Mouse (Mus musculus): ENCODE data around the gene Cldn15. TPM values are rescaled to one million over a fixed set of nuclear protein-coding genes. Genes with fewer than 3 reads are reported as not detected.
"Not testable (repeated sequence)": the region's sequence is repeated elsewhere in the genome, so short reads cannot be mapped to it uniquely, and the experiment has no call there.

Gene Cldn15
- total RNA-seq, 2 experiments from 2014 or later = not detected

- intact Hi-C loops (cut with DNase I) = no loop called here
- DNase-seq (ENCODE audit: low spot score in 2 of 2) = peak in 1 of 2 experiments; percentile 30
These were observed 21.3 kb upstream of the Cldn15 start for GRCm38 (mm10) chr5:136945084-136945483.

- intact Hi-C loops (cut with DNase I) = no loop called here
- no peak for DNase-seq (ENCODE audit: low spot score in 2 of 2)
These were observed 18.5 kb upstream of the Cldn15 start for GRCm38 (mm10) chr5:136947874-136948273.

- intact Hi-C loops (cut with DNase I); DNase-seq (ENCODE audit: low spot score in 2 of 2): not testable (repeated sequence)
These were observed 16.7 kb upstream of the Cldn15 start for GRCm38 (mm10) chr5:136949551-136950336.

GRCm38 (mm10) chr5:136950521-136950920 lies 15.9 kb upstream of the Cldn15 start:
- intact Hi-C loops (cut with DNase I) = no loop called here
- DNase-seq (ENCODE audit: low spot score in 2 of 2) = no peak

- intact Hi-C loops (cut with DNase I) = no loop called here
- DNase-seq (ENCODE audit: low spot score in 2 of 2) = no peak
These were observed 14.3 kb upstream of the Cldn15 start for GRCm38 (mm10) chr5:136952153-136952552.

GRCm38 (mm10) chr5:136953015-136953414 lies 13.4 kb upstream of the Cldn15 start, which contains the start of gene Fis1:
Gene Fis1, plus strand, starts transcription at chr5:136953275.
- intact Hi-C loops (cut with DNase I) = loop anchor here (1.0 kb wide), 2 partner anchors 9 to 34 kb away; partner anchors contain the start of gene Plod3
- peak; percentile 92 to 98 for DNase-seq (ENCODE audit: low spot score in 2 of 2)

GRCm38 (mm10) chr5:136953440-136953951 lies 12.9 kb upstream of the Cldn15 start:
- intact Hi-C loops (cut with DNase I) = loop anchor here (1.0 kb wide), 2 partner anchors 9 to 34 kb away; partner anchors contain the start of gene Plod3
- peak; percentile 44 to 50 for DNase-seq (ENCODE audit: low spot score in 2 of 2)

GRCm38 (mm10) chr5:136955622-136956021 lies 10.8 kb upstream of the Cldn15 start:
- DNase-seq (ENCODE audit: low spot score in 2 of 2) = no peak
- intact Hi-C loops (cut with DNase I) = no loop called here

- intact Hi-C loops (cut with DNase I) = no loop called here
- DNase-seq (ENCODE audit: low spot score in 2 of 2) = no peak
These were observed 9.2 kb upstream of the Cldn15 start for GRCm38 (mm10) chr5:136957250-136957649.

- intact Hi-C loops (cut with DNase I) = no loop called here
- no peak for DNase-seq (ENCODE audit: low spot score in 2 of 2)
These were observed 7.3 kb upstream of the Cldn15 start for GRCm38 (mm10) chr5:136958991-136959605.

GRCm38 (mm10) chr5:136960053-136960452 lies 6.4 kb upstream of the Cldn15 start:
- intact Hi-C loops (cut with DNase I) = no loop called here
- no peak for DNase-seq (ENCODE audit: low spot score in 2 of 2)

GRCm38 (mm10) chr5:136961334-136961982 lies 5.0 kb upstream of the Cldn15 start:
- intact Hi-C loops (cut with DNase I) = no loop called here
- peak; percentile 26 to 37 for DNase-seq (ENCODE audit: low spot score in 2 of 2)

- peak; percentile 93 to 96 for DNase-seq (ENCODE audit: low spot score in 2 of 2)
- intact Hi-C loops (cut with DNase I) = loop anchor here (1.0 to 2.0 kb wide), 2 partner anchors 9 to 43 kb away; partner anchors contain the start of gene Fis1
These were observed 4.4 kb upstream of the Cldn15 start for GRCm38 (mm10) chr5:136961983-136962461.

- intact Hi-C loops (cut with DNase I) = loop anchor here (1.0 to 2.0 kb wide), 2 partner anchors 9 to 44 kb away; partner anchors contain the start of gene Fis1
- DNase-seq (ENCODE audit: low spot score in 2 of 2) = peak; percentile 78
These were observed 3.9 kb upstream of the Cldn15 start for GRCm38 (mm10) chr5:136962501-136962900.

GRCm38 (mm10) chr5:136962966-136963540 lies 3.4 kb upstream of the Cldn15 start:
- intact Hi-C loops (cut with DNase I) = loop anchor here (1.0 to 2.0 kb wide), 2 partner anchors 10 to 44 kb away; partner anchors contain the start of gene Fis1
- no peak for DNase-seq (ENCODE audit: low spot score in 2 of 2)

- DNase-seq (ENCODE audit: low spot score in 2 of 2) = no peak
- intact Hi-C loops (cut with DNase I) = no loop called here
These were observed 1.2 kb upstream of the Cldn15 start for GRCm38 (mm10) chr5:136965210-136965609.

GRCm38 (mm10) chr5:136965686-136966085 lies 730 bp upstream of the Cldn15 start:
- no peak for DNase-seq (ENCODE audit: low spot score in 2 of 2)
- intact Hi-C loops (cut with DNase I) = no loop called here

GRCm38 (mm10) chr5:136966861-136967455 lies 542 bp downstream of the Cldn15 start:
- DNase-seq (ENCODE audit: low spot score in 2 of 2) = no peak
- intact Hi-C loops (cut with DNase I) = no loop called here

- intact Hi-C loops (cut with DNase I) = no loop called here
- DNase-seq (ENCODE audit: low spot score in 2 of 2) = no peak
These were observed 1.2 kb downstream of the Cldn15 start for GRCm38 (mm10) chr5:136967592-136967991.

Measured in left cerebral cortex, postnatal 25 days (tissue).